Mouse (Mus musculus): ENCODE measurements around the gene Cdh1. TPM values are rescaled to one million over a fixed set of nuclear protein-coding genes. Genes with fewer than 3 reads are reported as not detected.

Cdh1 gene
- polyA plus RNA-seq, 1 experiment = not detected

DNA sequence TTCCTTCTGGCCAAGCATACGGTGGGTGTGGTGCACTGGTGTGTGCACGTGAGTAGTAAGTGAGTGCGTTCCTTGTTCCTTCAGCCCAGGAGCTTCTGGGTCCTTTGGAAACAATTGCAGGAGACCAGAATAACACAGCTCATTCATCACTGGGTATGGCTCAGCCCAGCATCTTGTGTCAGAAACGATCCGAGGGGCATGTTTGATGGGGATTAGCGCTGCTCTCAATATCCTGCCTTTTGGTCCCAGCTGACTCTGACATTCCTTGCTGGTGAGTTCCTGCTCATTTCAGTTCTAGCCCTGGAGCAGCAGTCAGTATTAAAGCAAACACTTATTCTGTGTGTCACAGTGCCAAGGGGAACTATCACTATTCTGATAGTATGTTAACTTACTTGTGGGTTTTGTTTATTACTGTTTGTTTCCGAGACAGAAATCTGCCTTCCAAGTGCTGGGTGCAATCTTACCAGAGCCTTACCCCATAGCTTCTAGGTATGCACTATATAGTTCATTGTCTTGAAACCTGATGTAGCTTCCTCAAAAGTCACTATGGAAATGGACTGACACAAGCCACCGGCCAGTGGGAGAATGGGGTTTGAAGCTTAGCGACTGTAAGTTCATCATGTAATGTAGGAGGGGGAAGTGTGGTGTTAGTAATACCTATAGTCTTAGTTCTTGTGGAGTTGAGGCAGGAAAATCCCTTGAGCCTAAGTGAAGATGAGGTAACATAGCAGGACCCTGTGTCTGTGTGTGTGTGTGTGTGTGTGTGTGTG is 23.1 kb downstream of the Cdh1 start:
- WGBS = 75% methylated on average over 9 of the region's 9 CpGs
- no peak for TF ChIP-seq CTCF (IDR thresholded peaks at IDR 0.05; ENCODE audit: insufficient read depth, low read depth, low read length)
- no peak for TF ChIP-seq POLR2A (IDR thresholded peaks at IDR 0.05; ENCODE audit: insufficient read depth, low read depth, low read length)
- Histone ChIP-seq H3K4me3 (ENCODE audit: insufficient read depth, low read depth, low read length) (no peak overlapping the region), H3K27ac (ENCODE audit: insufficient read depth, low read depth, low read length) (no peak overlapping the region), H3K4me1 (ENCODE audit: control insufficient read depth, insufficient read depth, low read length) (no peaks in the 10 kb centered on the region)

DNA sequence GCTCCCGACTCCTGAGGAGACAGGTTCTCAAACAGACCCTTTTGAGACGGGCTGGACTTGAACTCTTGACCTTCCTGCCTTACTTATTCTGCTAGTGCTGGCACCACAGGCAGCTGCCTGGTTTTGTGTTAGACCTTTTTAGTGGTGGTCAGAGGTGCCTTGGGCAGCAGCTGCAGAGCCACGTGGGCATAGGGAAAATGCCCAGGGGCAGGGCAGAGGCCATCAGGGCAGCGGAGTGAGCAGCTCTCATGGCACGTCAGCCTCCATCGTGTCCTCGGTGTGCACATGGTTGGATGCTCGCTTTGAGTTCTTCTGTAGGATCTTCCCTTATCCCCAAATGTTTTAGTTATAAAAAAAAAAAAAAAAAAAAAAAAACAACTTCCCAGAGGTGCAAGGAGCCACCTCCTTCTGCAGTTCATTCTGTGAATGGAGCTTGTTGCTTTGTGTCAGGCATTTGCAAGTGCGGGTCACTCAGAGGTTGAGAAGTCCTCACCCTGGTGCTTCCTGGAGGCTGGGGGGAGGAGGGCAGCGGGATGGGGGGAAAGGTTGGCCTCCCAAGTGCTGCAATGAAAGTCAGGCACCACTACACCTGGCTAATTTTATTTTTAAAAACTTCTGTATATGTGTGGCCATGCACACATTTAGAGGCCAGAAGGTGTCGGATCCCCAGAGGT is 25.3 kb downstream of the Cdh1 start:
- H3K4me3 ChIP-seq (ENCODE audit: insufficient read depth, low read depth, low read length) = no peak overlapping the region
- WGBS = 86% methylated on average over 11 of the region's 11 CpGs
- TF ChIP-seq CTCF (IDR thresholded peaks at IDR 0.05; ENCODE audit: insufficient read depth, low read depth, low read length) (no peak), POLR2A (IDR thresholded peaks at IDR 0.05; ENCODE audit: insufficient read depth, low read depth, low read length) (no peak)
- no peak overlapping the region for H3K27ac ChIP-seq (ENCODE audit: insufficient read depth, low read depth, low read length)
- H3K4me1 ChIP-seq (ENCODE audit: control insufficient read depth, insufficient read depth, low read length) = no peaks in the 10 kb centered on the region

DNA sequence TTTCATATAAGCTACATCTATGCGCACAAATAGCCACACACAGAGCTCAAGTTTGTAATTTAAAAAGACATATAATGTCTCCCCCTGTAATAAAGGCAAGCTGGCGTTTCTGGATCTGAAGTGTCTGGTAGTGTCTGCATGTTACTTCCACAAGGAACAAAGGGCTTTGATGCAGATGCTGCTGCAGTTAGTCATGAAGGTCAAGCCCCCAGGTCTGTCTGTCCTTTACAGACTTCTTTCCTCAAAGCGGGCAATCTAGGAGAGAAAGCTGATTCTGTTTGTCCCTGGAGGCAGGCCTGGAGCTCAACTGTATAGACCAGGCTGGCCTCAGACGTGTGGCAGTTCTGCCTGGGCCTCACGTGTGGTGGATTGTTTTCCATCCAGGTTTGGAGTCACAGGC is 26.3 kb downstream of the Cdh1 start:
- TF ChIP-seq POLR2A (IDR thresholded peaks at IDR 0.05; ENCODE audit: insufficient read depth, low read depth, low read length) = no peak
- TF ChIP-seq CTCF (IDR thresholded peaks at IDR 0.05; ENCODE audit: insufficient read depth, low read depth, low read length) = no peak
- 90% methylated on average over 5 of the region's 5 CpGs for WGBS
- H3K4me1 ChIP-seq (ENCODE audit: control insufficient read depth, insufficient read depth, low read length) = no peaks in the 10 kb centered on the region
- no peak overlapping the region for H3K4me3 ChIP-seq (ENCODE audit: insufficient read depth, low read depth, low read length)
- H3K27ac ChIP-seq (ENCODE audit: insufficient read depth, low read depth, low read length) = no peak overlapping the region

DNA sequence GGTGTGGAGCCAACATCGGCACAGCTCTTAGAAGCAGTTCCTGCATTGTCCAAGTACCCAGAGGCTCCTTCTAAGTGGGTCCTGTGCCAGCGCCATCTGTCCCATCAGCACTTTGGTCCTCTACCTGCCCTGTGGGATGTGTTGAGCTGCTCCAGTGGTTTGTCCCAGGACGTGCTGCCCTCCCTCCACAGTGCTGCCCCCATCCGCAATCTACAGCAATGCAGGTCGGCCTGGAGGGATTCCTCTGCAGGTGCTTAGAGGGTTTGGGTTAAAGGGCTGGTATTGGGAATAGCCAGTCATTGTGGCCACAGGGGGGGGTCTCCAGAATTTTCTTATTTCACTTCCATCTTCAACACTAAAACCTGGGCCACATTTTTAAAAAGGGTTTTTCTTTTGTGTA is 28.8 kb downstream of the Cdh1 start:
- H3K4me3 ChIP-seq (ENCODE audit: insufficient read depth, low read depth, low read length) = no peak overlapping the region
- H3K4me1 ChIP-seq (ENCODE audit: control insufficient read depth, insufficient read depth, low read length) = no peaks in the 10 kb centered on the region
- WGBS = 65% methylated on average over 5 of the region's 5 CpGs
- no peak for TF ChIP-seq CTCF (IDR thresholded peaks at IDR 0.05; ENCODE audit: insufficient read depth, low read depth, low read length)
- no peak for TF ChIP-seq POLR2A (IDR thresholded peaks at IDR 0.05; ENCODE audit: insufficient read depth, low read depth, low read length)
- H3K27ac ChIP-seq (ENCODE audit: insufficient read depth, low read depth, low read length) = no peak overlapping the region

DNA sequence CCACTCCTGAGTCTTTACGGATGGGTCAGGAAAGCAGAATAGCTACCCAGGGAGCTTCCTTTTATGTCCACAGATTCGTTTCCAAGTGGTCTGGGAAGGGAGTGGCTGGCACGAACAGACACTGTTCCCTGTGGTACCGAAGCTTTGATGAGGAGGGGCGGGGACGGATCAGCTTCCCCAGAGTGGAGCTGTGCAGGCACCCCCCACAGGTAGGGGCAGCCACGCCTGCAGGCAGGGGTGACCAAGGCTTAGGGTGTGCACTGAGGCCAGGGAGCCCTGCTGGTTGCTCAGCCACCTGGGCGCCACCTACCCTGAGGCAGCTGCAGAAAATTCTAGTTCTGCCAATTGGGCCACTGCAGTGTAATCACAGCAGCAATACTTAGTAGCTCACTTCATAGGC is 29.5 kb downstream of the Cdh1 start:
- TF ChIP-seq CTCF (IDR thresholded peaks at IDR 0.05; ENCODE audit: insufficient read depth, low read depth, low read length) (no peak), POLR2A (IDR thresholded peaks at IDR 0.05; ENCODE audit: insufficient read depth, low read depth, low read length) (no peak)
- 49% methylated on average over 8 of the region's 8 CpGs for WGBS

DNA sequence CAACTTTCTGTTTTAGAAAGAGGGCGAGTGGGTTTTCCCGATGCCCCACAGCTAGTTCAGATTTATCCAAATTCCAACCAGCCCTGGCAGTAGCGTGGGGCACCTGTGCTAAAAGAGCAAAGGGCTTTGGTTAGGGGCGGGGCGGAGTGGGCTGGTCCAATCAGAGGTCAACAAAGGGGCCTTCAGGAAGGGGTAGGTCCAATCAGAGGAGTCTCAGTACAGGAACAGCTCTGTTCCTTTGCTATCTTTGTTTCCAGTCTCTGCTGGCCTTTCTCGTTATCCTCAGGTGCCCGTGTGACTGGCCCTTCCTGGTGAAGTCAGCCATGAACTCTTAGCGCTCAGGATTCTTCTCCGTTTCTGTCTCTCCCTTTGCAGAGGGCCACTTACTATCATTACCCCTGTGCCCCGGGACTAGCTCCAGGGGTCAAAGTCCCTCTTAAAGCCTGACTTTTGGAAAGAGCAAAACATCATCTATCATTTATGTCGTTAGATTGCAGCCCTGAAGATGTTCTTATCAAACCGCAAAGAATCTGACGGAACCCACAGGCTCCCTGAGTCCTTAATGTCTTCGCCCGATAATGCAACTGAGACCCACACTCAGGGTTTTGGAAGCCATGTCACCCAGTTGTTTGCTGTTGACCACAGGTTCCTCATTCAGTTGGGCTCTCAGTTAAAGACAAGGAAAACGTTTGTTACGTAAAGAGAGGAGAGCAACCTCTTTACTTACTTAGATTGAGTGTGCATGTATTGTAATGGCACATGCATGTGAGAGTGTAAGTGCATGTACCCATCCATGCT is 30.4 kb downstream of the Cdh1 start:
- Histone ChIP-seq H3K27ac (ENCODE audit: insufficient read depth, low read depth, low read length) (no peak overlapping the region), H3K4me3 (ENCODE audit: insufficient read depth, low read depth, low read length) (no peak overlapping the region), H3K4me1 (ENCODE audit: control insufficient read depth, insufficient read depth, low read length) (no peaks in the 10 kb centered on the region)
- WGBS = 85% methylated on average over 17 of the region's 17 CpGs
- no peak for TF ChIP-seq POLR2A (IDR thresholded peaks at IDR 0.05; ENCODE audit: insufficient read depth, low read depth, low read length)
- no peak for TF ChIP-seq CTCF (IDR thresholded peaks at IDR 0.05; ENCODE audit: insufficient read depth, low read depth, low read length)

More for the DNA sequence above, 29.5 kb downstream of the Cdh1 start:
- H3K27ac ChIP-seq (ENCODE audit: insufficient read depth, low read depth, low read length) = no peak overlapping the region
- no peak overlapping the region for H3K4me3 ChIP-seq (ENCODE audit: insufficient read depth, low read depth, low read length)
- H3K4me1 ChIP-seq (ENCODE audit: control insufficient read depth, insufficient read depth, low read length) = no peaks in the 10 kb centered on the region

DNA sequence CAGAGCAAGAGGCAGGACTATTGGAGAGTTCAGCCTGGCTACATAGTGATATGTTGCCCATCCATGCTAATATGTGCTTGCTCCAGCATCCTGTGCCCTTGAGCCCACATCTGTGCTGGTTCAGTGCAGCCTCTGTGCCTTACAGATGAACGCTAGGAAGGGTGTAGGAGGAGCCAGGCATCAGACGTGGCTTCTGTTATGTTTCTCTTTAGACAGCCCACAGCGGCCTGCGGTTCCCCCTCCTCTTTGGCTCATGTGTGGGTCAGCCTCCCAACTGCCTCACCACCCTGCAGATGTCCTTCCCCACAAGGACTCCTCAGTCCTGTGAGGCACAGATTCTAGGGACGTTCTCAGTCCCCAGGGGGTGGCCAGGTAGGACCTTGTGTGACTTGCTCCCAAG is 32.1 kb downstream of the Cdh1 start:
- 37% methylated on average over 5 of the region's 5 CpGs for WGBS
- Histone ChIP-seq H3K4me3 (ENCODE audit: insufficient read depth, low read depth, low read length) (no peak overlapping the region), H3K4me1 (ENCODE audit: control insufficient read depth, insufficient read depth, low read length) (no peaks in the 10 kb centered on the region), H3K27ac (ENCODE audit: insufficient read depth, low read depth, low read length) (no peak overlapping the region)
- TF ChIP-seq CTCF (IDR thresholded peaks at IDR 0.05; ENCODE audit: insufficient read depth, low read depth, low read length) (no peak), POLR2A (IDR thresholded peaks at IDR 0.05; ENCODE audit: insufficient read depth, low read depth, low read length) (no peak)

DNA sequence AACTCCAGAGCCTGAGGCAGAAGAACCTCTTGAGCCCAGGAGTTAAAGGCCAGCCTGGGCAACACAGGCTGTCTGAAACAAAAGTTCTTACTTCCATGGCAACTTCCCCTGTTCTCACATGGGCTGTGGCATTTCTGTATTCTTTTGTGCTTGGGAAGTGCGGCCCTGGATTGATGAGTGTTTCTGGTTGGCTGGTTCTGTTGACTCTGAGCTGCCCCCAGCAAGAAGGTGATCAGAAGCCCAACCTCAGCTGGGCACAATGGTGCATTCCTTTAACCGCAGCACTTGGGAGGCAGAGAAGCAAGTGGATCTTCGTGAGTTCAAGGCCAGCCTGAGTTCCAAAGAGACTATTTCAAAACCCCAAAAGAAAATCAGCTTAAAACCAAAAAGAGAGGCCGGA is 34.3 kb downstream of the Cdh1 start:
- TF ChIP-seq CTCF (IDR thresholded peaks at IDR 0.05; ENCODE audit: insufficient read depth, low read depth, low read length) (no peak), POLR2A (IDR thresholded peaks at IDR 0.05; ENCODE audit: insufficient read depth, low read depth, low read length) (no peak)
- no peak overlapping the region for H3K27ac ChIP-seq (ENCODE audit: insufficient read depth, low read depth, low read length)
- H3K4me3 ChIP-seq (ENCODE audit: insufficient read depth, low read depth, low read length) = no peak overlapping the region
- H3K4me1 ChIP-seq (ENCODE audit: control insufficient read depth, insufficient read depth, low read length) = no peaks in the 10 kb centered on the region
- WGBS = 82% methylated on average over 4 of the region's 4 CpGs
